Mouse (Mus musculus) adrenal gland, postnatal 10 days (tissue): ENCODE data around the gene Prl. TPM values are rescaled to one million over a fixed set of nuclear protein-coding genes. Genes with fewer than 3 reads are reported as not detected.
A peak's percentile ranks its signal among the peaks of the same experiment; 100 is the strongest.
"Not testable (repeated sequence)": the region's sequence is repeated elsewhere in the genome, so short reads cannot be mapped to it uniquely, and the experiment has no call there.

Experiments
- DNase-seq: peaks from one replicate; pipeline ENCODE4 v3.0.0; 2021; ENCODE audit warnings: mixed read lengths
- long read RNA-seq, 2 experiments: library from polyadenylated mRNA; stranded (forward); transcript quantifications; one replicate each; pipeline ENCODE4 v2.0.0; 2021
- total RNA-seq, 2 experiments: library from RNA; stranded (reverse); gene quantifications; 2 replicates each; pipeline ENCODE4 v1.2.3; 2021

Prl gene
- not detected for total RNA-seq
- long read RNA-seq, experiment 1: 0 reads
- long read RNA-seq, experiment 2: 0 reads

DNA sequence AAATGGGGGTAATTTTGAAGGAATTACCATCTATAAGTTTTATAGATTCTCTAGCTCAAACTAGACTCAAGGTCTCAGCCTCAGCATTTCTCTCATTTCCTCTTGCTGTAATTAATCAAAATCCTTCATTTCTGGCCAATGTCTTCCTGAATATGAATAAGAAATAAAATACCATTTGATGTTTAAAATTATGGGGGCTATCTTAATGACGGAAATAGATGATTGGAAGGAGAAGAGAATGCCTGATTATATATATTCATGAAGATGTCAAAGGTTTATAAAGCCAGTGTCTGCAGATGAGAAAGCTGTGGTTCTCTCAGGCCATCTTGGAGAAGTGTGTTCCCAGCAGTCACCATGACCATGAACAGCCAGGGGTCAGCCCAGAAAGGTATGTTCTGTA lies at the start of gene Prl:
Gene Prl, plus strand, starts transcription at position 301 of the 400 bp plus-strand sequence.
- no peak for DNase-seq

DNA sequence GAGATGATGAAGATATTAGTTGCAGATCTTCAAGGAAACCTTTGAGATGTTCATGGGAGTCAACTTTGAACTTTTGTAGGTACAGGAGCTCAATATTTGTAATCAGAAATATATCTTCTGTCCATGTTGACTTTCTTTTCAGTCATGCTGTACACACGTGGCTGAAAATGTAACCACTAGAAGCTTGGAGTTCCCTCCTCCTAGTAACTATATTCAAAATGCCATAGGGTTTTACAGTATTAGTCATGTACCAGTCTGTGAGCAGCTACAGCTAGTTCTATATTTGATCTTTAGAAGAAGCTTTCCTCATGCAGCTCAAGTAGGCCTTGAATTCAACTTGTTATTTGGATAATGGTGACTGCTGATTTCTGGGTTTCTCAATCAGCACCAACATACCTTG lies 30.8 kb upstream of the Prl start:
- DNase-seq: no peak

DNA sequence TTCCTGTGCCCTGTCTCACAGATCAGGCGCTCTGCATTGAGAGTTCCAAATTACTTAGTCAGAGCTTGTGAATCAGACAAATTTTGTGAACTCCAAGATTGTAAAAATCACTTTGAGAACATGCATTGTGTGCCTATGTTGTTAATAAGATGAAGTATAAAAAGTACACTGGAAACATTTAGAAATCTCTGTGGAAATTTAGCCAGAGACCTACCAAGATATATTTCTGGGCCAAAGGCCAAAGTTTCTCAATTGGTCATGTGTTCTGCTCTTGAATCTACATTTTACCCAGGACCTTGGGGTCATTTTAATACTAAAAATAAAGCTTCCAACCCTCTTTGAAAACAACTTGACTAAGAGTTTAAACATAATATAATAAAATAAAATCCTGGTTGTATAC lies 30.0 kb upstream of the Prl start:
- peak; percentile 14 for DNase-seq

DNA sequence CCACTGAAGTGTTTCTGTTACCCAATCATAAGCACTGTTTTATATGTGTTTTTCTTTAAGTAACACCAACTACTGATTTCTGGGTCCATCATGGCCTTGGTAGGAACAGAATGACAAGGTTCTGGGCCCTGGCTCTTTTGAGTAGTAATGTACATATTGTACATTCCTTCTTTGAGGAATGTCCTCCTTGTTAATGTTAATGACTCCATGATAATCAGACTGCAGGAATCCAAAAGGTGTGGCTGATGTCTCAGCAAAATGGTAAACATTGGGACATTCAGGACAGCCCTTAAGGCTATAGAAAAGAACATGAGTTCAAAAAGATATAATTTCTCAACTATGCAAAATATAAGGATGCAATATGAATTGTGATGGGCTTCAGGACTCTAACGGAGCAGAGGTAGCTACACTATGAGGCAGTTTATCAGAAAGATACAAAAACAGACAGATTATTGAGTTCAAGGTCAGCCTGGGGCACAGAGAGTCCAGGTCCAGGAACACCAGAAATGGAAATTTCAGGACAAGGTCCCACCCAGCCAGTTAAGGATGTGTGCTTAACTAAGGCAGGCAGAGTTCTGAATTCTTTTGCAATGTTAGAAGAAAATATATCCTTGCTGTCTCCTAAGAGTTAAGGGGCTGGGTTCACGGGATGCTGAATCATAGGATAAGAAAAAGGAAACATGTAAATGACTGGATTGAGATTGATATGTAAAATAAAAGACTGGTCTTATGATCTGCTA lies 28.7 kb upstream of the Prl start:
- no peak for DNase-seq

DNA sequence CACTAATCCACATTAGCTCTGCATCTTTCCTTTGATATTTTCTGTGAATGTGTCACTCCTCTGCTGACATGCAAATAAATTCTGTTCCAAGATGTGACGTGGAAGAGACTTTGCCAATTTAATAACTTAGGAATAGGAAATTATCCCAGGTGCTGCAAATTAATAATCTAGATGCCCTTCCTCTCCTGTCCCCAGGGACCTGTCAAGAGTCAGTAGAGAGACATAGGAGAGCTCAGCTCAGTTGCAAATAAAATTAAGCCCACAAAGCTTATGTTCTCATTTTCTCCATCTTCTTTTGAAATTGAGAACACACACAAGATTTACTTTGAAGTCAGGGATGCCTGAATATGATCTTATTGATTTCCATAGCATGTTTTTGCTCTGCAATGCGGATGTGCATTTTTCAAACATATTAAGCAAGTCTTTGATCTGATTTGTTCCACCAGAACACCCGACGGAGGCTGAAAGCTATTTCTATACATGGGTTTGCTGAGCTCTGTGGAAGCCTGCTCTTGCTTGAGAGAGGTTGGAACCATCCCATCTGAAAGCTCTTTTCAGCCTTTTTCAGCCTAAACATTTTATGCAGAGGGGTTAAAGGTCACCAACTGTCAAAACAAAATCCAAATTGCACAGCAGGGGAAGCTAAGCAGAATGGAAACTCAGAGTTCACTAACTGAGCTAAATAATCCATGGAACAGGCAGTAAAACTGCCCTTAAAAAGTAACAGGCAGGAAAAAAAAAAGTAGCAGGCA lies 26.1 kb upstream of the Prl start:
- no peak for DNase-seq

DNA sequence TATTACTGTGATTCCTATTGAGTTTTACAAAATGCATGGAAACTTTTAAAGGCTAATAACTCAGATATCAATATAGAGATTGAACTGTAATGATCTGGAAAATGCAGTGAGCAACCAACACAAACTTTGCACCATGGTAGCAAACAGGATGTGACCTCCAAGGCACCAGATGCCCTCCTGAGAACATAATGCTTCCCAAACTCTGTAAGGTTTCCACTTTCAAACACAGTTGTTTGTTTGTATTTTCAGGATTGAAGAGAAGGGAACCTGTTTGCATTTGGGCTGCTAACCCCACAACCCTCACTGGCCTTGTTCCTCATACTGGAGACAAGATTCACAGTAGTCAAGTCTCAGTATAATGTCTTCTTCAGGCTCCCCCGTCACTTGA lies 25.5 kb upstream of the Prl start:
- DNase-seq: no peak

DNA sequence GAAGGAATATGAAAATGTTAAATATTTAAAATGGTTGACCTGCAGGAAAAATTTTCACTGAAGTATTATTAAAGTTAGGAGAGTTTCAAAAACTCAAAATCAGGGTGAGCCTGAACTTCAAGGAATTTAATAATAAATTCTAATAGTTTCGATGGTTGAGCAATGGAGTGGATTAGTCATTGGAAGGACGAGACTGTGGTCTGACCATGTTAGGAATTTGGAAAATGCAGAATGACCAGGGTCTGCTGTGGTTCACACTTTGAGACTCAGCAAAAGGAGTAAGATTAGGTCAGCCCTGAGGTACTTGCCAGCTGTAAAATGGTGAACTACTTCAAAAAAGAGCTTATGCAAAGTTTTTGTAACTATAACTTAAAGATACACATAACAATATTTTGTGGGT lies 24.4 kb upstream of the Prl start:
- DNase-seq: no peak

DNA sequence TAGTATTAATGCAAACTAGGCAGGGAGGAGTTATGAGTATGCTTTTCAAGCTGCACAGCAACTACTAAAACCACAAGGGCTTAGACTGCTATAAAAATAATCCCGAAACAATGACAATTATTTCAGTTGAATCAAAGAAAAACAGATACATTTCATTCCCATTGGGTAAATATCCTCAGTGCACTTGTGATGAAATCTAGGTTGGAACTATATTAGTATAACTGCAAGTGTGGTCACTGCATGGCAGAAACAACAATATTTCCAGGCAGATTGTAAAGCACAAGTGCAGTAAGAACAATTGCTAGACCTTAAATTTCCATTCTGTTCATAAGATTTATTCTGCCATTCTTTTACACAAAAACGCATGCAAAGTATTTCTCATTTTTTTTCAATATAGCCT lies 15.2 kb upstream of the Prl start:
- DNase-seq: no peak

DNA sequence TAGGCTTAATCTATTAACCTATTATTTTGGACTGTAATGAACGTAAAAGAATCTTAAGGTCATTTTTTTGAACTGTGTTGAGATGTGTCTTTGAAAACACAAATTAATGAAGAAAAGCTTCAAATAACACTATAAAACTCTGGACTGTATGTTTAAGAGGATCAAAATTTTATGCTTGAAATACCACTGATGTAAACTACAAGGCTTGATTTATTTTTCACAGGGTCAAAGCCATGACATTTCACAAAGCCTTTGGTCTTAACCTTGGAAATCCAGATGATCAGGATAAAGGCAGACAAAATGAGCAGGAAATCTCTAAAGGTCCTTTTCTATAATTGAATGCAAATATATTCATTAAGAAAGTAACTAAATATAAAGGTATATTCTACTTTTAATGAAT lies 14.0 kb upstream of the Prl start:
- DNase-seq: no peak

DNA sequence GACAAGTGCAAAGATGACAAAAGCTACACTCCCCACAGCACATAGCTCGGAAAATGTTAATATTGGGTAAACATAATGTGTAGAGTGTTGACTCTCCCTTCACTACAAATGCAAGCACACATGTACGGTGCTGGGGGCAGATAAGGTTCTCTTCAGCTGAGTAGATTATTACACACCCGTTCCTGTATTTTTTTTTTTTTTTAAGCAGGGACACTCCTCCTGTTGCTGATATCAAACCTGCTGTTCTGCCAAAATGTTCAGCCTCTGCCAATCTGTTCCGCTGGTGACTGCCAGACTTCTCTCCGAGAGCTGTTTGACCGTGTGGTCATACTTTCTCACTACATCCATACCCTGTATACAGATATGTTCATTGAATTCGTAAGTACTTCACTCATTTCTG lies 1.8 kb downstream of the Prl start:
- DNase-seq: no peak

DNA sequence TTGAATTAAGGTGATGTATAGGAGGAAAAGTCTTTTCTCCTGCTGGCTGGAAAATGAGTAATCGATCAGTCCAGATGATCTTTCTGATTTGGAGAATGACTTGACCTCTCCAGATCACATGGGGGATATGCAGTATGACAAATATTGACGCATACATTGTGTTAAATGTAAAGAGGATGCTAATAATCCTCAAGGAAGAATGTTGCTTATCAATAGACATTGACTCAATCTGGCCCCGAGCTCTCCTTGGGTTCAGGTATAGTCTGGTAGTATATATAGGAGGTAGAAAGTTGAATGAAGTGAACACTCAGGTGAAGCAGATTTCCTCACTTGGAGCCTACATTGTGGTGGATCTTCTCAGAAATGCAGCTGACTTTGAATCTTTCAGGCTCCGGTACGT lies 36.5 kb downstream of the Prl start, which contains the start of gene Prl3d1:
Gene Prl3d1, plus strand, starts transcription at position 301 of the 400 bp plus-strand sequence.
- not testable (repeated sequence) for DNase-seq

Other genes starting within 250 kb of the Prl start
- gene Prl3d1, start 36.6 kb downstream of the Prl start, total RNA-seq: not detected
- not detected for gene Prl3d2, start 64.1 kb downstream of the Prl start, total RNA-seq
- not detected for gene Prl3d3, start 99.2 kb downstream of the Prl start, total RNA-seq
- gene Prl3c1, start 139.1 kb downstream of the Prl start, total RNA-seq: not detected
- not detected for gene Prl3b1, start 184.3 kb downstream of the Prl start, total RNA-seq
- not detected for gene Prl3a1, start 201.9 kb downstream of the Prl start, total RNA-seq